Mouse (Mus musculus) forebrain, postnatal 0 days (tissue): ENCODE measurements around the gene Bmpr2. TPM values are rescaled to one million over a fixed set of nuclear protein-coding genes. Genes with fewer than 3 reads are reported as not detected.
A peak's percentile ranks its signal among the peaks of the same experiment; 100 is the strongest.

ENCODE experiments used
- ATAC-seq: fragments of 200-750 bp; cut with Nextera tagmentation; 2 replicates; pipeline ENCODE4 v1.8.0; 2017; ENCODE audit warnings: mild to moderate bottlenecking, moderate library complexity
- DNase-seq: peaks from one replicate; pipeline ENCODE4 v3.0.0-alpha.2; 2015
- H3K27ac ChIP-seq: fragments of 300-500 bp; sonication (generic); 2 replicates; pipeline ENCODE4 v1.5.1; 2014; ENCODE audit warnings: low read depth, mild to moderate bottlenecking, antibody characterized with exemption, low read length, moderate library complexity, mixed read lengths
- H3K27me3 ChIP-seq: fragments of 300-500 bp; sonication (generic); 2 replicates; pipeline ENCODE4 v1.6.1; 2014; ENCODE audit warnings: mild to moderate bottlenecking, low read length, mixed read lengths; ENCODE audit not compliant: insufficient read depth
- H3K36me3 ChIP-seq: fragments of 300-500 bp; sonication (generic); 2 replicates; pipeline ENCODE4 v1.6.1; 2014; ENCODE audit warnings: mild to moderate bottlenecking, moderate library complexity; ENCODE audit not compliant: insufficient read depth
- H3K4me1 ChIP-seq: fragments of 300-500 bp; sonication (generic); 2 replicates; pipeline ENCODE4 v1.6.1; 2014; ENCODE audit warnings: antibody characterized with exemption; ENCODE audit not compliant: insufficient read depth
- H3K4me2 ChIP-seq: fragments of 300-500 bp; sonication (generic); 2 replicates; pipeline ENCODE4 v1.6.1; 2014; ENCODE audit warnings: low read depth, mild to moderate bottlenecking, moderate library complexity
- H3K4me3 ChIP-seq: fragments of 300-500 bp; sonication (generic); 2 replicates; pipeline ENCODE4 v1.5.1; 2014; ENCODE audit warnings: low read depth, low read length, mixed read lengths
- H3K9ac ChIP-seq: fragments of 300-500 bp; sonication (generic); 2 replicates; pipeline ENCODE4 v1.6.1; 2014; ENCODE audit warnings: mild to moderate bottlenecking
- H3K9me3 ChIP-seq: fragments of 300-500 bp; sonication (generic); 2 replicates; pipeline ENCODE4 v1.6.1; 2016; ENCODE audit warnings: low read length
- CTCF ChIP-seq: sonication (generic); IDR thresholded peaks from 2 replicates; pipeline ENCODE4 v1.5.1; 2016; ENCODE audit warnings: antibody characterized with exemption, control low read depth, low read depth
- WGBS: fragments of 180-500 bp; shearing (Covaris S2); extraction: QIAGEN DNeasy Blood & Tissue Kit; methylation state at CpG from one replicate; pipeline ENCODE4 v1.1.7; 2014; 5-methylcytosine and 5-hydroxymethylcytosine counted together
- polyA plus RNA-seq: library from polyadenylated mRNA; unstranded; fragments of >200 nt; fragmentation: Nextera tagmentation; extraction: Ambion mirVana; gene quantifications from 2 replicates; pipeline ENCODE4 v1.2.1, GENCODE M21; 2015
- total RNA-seq: library from RNA; depleted of rRNA; stranded (reverse); fragments of >200 nt; gene quantifications from 2 replicates; pipeline ENCODE4 v1.2.3, GENCODE M21; 2014

Gene Bmpr2
- total and polyA plus RNA-seq, 2 experiments from 2014 or later, result 8.9 to 71.4 TPM

GRCm38 (mm10) chr1:59763781-59764251 is 616 bp downstream of the Bmpr2 start:
- peak; percentile 4; the same call in 1 of the 2 replicates for ATAC-seq
- 3% methylated on average over 42 of the region's 55 CpGs for WGBS

GRCm38 (mm10) chr1:59764407-59764971 is 1.3 kb downstream of the Bmpr2 start:
- Histone ChIP-seq H3K27me3 (no peaks in the 10 kb centered on the region), H3K4me2 (peak overlapping the region; percentile 77), H3K36me3 (no peaks in the 10 kb centered on the region), H3K4me1 (0 out of 2 replicates have a peak, but pooled peaks cover 4% of the 10 kb centered on the region), H3K9me3 (no peaks in the 10 kb centered on the region), H3K9ac (peak overlapping the region; percentile 77), H3K4me3 (peak overlapping the region; percentile 96), H3K27ac (peak overlapping the region; percentile 97)
- ATAC-seq (no peak), DNase-seq (peak; percentile 52)
- WGBS, result 1% methylated on average over 27 of the region's 27 CpGs
- no peak for TF ChIP-seq CTCF

More at GRCm38 (mm10) chr1:59763781-59764251, 616 bp downstream of the Bmpr2 start:
- Histone ChIP-seq H3K27ac (peak overlapping the region; percentile 97), H3K9me3 (no peaks in the 10 kb centered on the region), H3K4me3 (peak overlapping the region; percentile 96), H3K36me3 (no peaks in the 10 kb centered on the region), H3K27me3 (no peaks in the 10 kb centered on the region), H3K4me1 (0 out of 2 replicates have a peak, but pooled peaks cover 4% of the 10 kb centered on the region), H3K9ac (peak overlapping the region; percentile 77), H3K4me2 (peak overlapping the region; percentile 77)
- peak; percentile 66 for DNase-seq
- no peak for TF ChIP-seq CTCF

GRCm38 (mm10) chr1:59765279-59765678 is 2.1 kb downstream of the Bmpr2 start:
- Histone ChIP-seq H3K27ac (no peak overlapping the region), H3K9me3 (no peaks in the 10 kb centered on the region), H3K9ac (peak overlapping the region; percentile 14; the same call in 1 of the 2 replicates), H3K4me3 (peak overlapping the region; percentile 96), H3K4me2 (peak overlapping the region; percentile 77), H3K36me3 (no peaks in the 10 kb centered on the region), H3K4me1 (0 out of 2 replicates have a peak, but pooled peaks cover 4% of the 10 kb centered on the region), H3K27me3 (no peaks in the 10 kb centered on the region)
- DNase-seq, result no peak
- no peak for ATAC-seq
- WGBS, result under 1% methylated on average over 4 of the region's 4 CpGs
- TF ChIP-seq CTCF, result no peak

- H3K27me3 ChIP-seq, result no peaks in the 10 kb centered on the region
- peak overlapping the region; percentile 32 for H3K4me3 ChIP-seq
- ATAC-seq (no peak), DNase-seq (no peak)
- H3K9me3 ChIP-seq, result no peaks in the 10 kb centered on the region
- no peaks in the 10 kb centered on the region for H3K36me3 ChIP-seq
- no peak for TF ChIP-seq CTCF
- H3K4me1 ChIP-seq, result 0 out of 2 replicates have a peak, but pooled peaks cover 7% of the 10 kb centered on the region
- no peak overlapping the region for H3K9ac ChIP-seq
- H3K4me2 ChIP-seq, result peak overlapping the region; percentile 53
- no peak overlapping the region for H3K27ac ChIP-seq
Observed at GRCm38 (mm10) chr1:59766626-59767025, 3.4 kb downstream of the Bmpr2 start.

- DNase-seq (no peak), ATAC-seq (no peak)
- Histone ChIP-seq H3K4me3 (no peak overlapping the region), H3K27ac (no peak overlapping the region), H3K4me1 (0 out of 2 replicates have a peak, but pooled peaks cover 6% of the 10 kb centered on the region), H3K27me3 (no peaks in the 10 kb centered on the region), H3K4me2 (no peak overlapping the region), H3K9me3 (no peaks in the 10 kb centered on the region), H3K9ac (no peak overlapping the region), H3K36me3 (no peaks in the 10 kb centered on the region)
- WGBS, result 66% methylated on average over 3 of the region's 3 CpGs
- no peak for TF ChIP-seq CTCF
Observed at GRCm38 (mm10) chr1:59771871-59772270, 8.7 kb downstream of the Bmpr2 start.

- no peak overlapping the region for H3K4me3 ChIP-seq
- DNase-seq (no peak), ATAC-seq (no peak)
- 56% methylated on average over 1 of the region's 1 CpGs for whole genome bisulfite sequencing
- no peaks in the 10 kb centered on the region for H3K36me3 ChIP-seq
- no peaks in the 10 kb centered on the region for H3K27me3 ChIP-seq
- H3K27ac ChIP-seq, result no peak overlapping the region
- H3K9ac ChIP-seq, result no peak overlapping the region
- no peaks in the 10 kb centered on the region for H3K4me1 ChIP-seq
- no peak overlapping the region for H3K4me2 ChIP-seq
- no peaks in the 10 kb centered on the region for H3K9me3 ChIP-seq
- no peak for TF ChIP-seq CTCF
Observed at GRCm38 (mm10) chr1:59781080-59781479, 17.9 kb downstream of the Bmpr2 start.

GRCm38 (mm10) chr1:59788975-59789374 is 25.8 kb downstream of the Bmpr2 start:
- DNase-seq, result peak; percentile 57
- Histone ChIP-seq H3K4me1 (no peaks in the 10 kb centered on the region), H3K4me2 (peak overlapping the region; percentile 26; the same call in 1 of the 2 replicates), H3K9ac (no peak overlapping the region), H3K9me3 (no peaks in the 10 kb centered on the region), H3K36me3 (no peaks in the 10 kb centered on the region), H3K4me3 (no peak overlapping the region), H3K27me3 (no peaks in the 10 kb centered on the region), H3K27ac (peak overlapping the region; percentile 42; the same call in 1 of the 2 replicates)
- 5% methylated on average over 6 of the region's 6 CpGs for WGBS
- TF ChIP-seq CTCF, result no peak
- peak; percentile 93 for ATAC-seq
